Mouse (Mus musculus) left cerebral cortex, postnatal 10 days (tissue): ENCODE measurements at regions not wholly inside any gene's neighbourhood (a gene's known extent, or its start where the extent isn't known, plus 50 kb on each side); places are given as distances from the start of the nearest gene placed in this dataset.

Experiments
- DNase-seq, 2 experiments: peaks; one replicate each; pipeline ENCODE4 v3.0.0; 2021 to 2022; ENCODE audit warnings: low spot score in 2 of 2, mixed read lengths in 1 of 2; ENCODE audit errors: extremely low spot score in 1 of 2
- intact Hi-C: fragments of 180-260 bp; cut with DNase I; formaldehyde crosslinking; loops from one replicate; pipeline ENCODE4 v1.15.1; 2025

- DNase-seq: no peak
- intact Hi-C loops: no loop called here
Observed at GRCm38 (mm10) chr3:31408802-31409201, 98.6 kb upstream of the Slc7a14 start.

- intact Hi-C loops: no loop called here
- peak; percentile 1 to 36 for DNase-seq
Observed at GRCm38 (mm10) chr3:31405880-31406279, 95.7 kb upstream of the Slc7a14 start.

DNA sequence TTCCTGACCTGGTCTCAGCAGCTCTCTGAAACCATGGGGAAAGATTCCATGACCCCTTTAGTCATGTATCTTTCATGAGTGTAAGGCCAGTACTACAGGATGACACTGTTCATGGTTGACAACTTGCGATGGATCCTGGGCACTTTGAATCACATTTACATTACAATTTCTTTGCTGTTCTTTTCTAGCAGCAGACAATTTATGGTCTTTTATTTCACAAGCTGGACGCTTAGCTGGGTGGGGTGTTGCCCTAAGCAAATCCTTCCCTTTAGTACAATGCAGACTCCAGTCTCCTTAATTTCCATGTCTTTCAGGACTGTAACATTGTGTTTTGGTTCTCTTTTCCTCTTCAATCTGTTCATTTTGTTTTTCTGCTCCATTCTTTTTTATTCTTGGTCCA is 89.0 kb upstream of the Slc7a14 start:
- intact Hi-C loops: no loop called here

GRCm38 (mm10) chr3:31394533-31394932 is 84.4 kb upstream of the Slc7a14 start:
- intact Hi-C loops: no loop called here
- DNase-seq: no peak

More for the DNA sequence above, 89.0 kb upstream of the Slc7a14 start:
- no peak for DNase-seq

GRCm38 (mm10) chr3:31389955-31390354 is 79.8 kb upstream of the Slc7a14 start:
- intact Hi-C loops: no loop called here
- no peak for DNase-seq

- no peak for DNase-seq
- intact Hi-C loops: loop anchor here (10.0 kb wide), 1 partner anchor 611 kb away; no protein-coding TSS in a partner anchor
Observed at GRCm38 (mm10) chr3:31375678-31376077, 65.5 kb upstream of the Slc7a14 start.

- intact Hi-C loops: loop anchor here (10.0 kb wide), 1 partner anchor 609 kb away; no protein-coding TSS in a partner anchor
- no peak for DNase-seq
Observed at GRCm38 (mm10) chr3:31374061-31374460, 63.9 kb upstream of the Slc7a14 start.

GRCm38 (mm10) chr3:31368259-31368658 is 58.1 kb upstream of the Slc7a14 start:
- intact Hi-C loops: no loop called here
- no peak for DNase-seq
